Mouse (Mus musculus): ENCODE results near the gene Tgm5. TPM values are rescaled to one million over a fixed set of nuclear protein-coding genes. Genes with fewer than 3 reads are reported as not detected.
"Not testable (repeated sequence)": the region's sequence is repeated elsewhere in the genome, so short reads cannot be mapped to it uniquely, and the experiment has no call there.

The Tgm5 gene
- polyA plus RNA-seq, 1 experiment from 2014 or later: not detected

GRCm38 (mm10) chr2:121003586-121003985, 82.1 kb downstream of the Tgm5 start:
- H3K9me3 ChIP-seq (ENCODE audit: control insufficient read depth, low read length): no peaks in the 10 kb centered on the region
- 62% methylated on average over 2 of the region's 2 CpGs for WGBS
- H3K4me3 ChIP-seq (ENCODE audit: control insufficient read depth in 1 of 2, insufficient read depth in 1 of 2, low read depth in 1 of 2, low read length in 2 of 2): no peak overlapping the region
- no peaks in the 10 kb centered on the region for H3K36me3 ChIP-seq (ENCODE audit: control insufficient read depth, insufficient read depth, low read length)
- H3K4me1 ChIP-seq (ENCODE audit: control insufficient read depth in 2 of 2, insufficient read depth in 2 of 2, low read length in 2 of 2): no peaks in the 10 kb centered on the region
- no peaks in the 10 kb centered on the region for H3K27me3 ChIP-seq (ENCODE audit: control insufficient read depth, insufficient read depth, low read length)
- no peak overlapping the region for H3K27ac ChIP-seq (replicated peaks in 1 of 2; ENCODE audit: control insufficient read depth in 1 of 2, insufficient read depth in 1 of 2, low read depth in 2 of 2, low read length in 2 of 2)
- ATAC-seq (ENCODE audit: insufficient number of reproducible peaks, insufficient read depth, low FRiP score, low read depth): no peak
- H3K4me2 ChIP-seq (ENCODE audit: low read length): no peak overlapping the region
- H3K9ac ChIP-seq (ENCODE audit: low read length): no peak overlapping the region

GRCm38 (mm10) chr2:120998863-120999262, 86.8 kb downstream of the Tgm5 start:
- no peaks in the 10 kb centered on the region for H3K4me1 ChIP-seq (ENCODE audit: control insufficient read depth in 2 of 2, insufficient read depth in 2 of 2, low read length in 2 of 2)
- no peaks in the 10 kb centered on the region for H3K9me3 ChIP-seq (ENCODE audit: control insufficient read depth, low read length)
- no peaks in the 10 kb centered on the region for H3K27me3 ChIP-seq (ENCODE audit: control insufficient read depth, insufficient read depth, low read length)
- H3K9ac ChIP-seq (ENCODE audit: low read length): no peak overlapping the region
- no peak overlapping the region for H3K4me3 ChIP-seq (ENCODE audit: control insufficient read depth in 1 of 2, insufficient read depth in 1 of 2, low read depth in 1 of 2, low read length in 2 of 2)
- WGBS: 79% methylated on average over 8 of the region's 8 CpGs
- ATAC-seq (ENCODE audit: insufficient number of reproducible peaks, insufficient read depth, low FRiP score, low read depth): no peak
- no peak overlapping the region for H3K4me2 ChIP-seq (ENCODE audit: low read length)
- H3K27ac ChIP-seq (replicated peaks in 1 of 2; ENCODE audit: control insufficient read depth in 1 of 2, insufficient read depth in 1 of 2, low read depth in 2 of 2, low read length in 2 of 2): no peak overlapping the region
- H3K36me3 ChIP-seq (ENCODE audit: control insufficient read depth, insufficient read depth, low read length): no peaks in the 10 kb centered on the region

- 65% methylated on average over 1 of the region's 1 CpGs for WGBS
- H3K4me1 ChIP-seq (ENCODE audit: control insufficient read depth in 2 of 2, insufficient read depth in 2 of 2, low read length in 2 of 2); H3K27ac ChIP-seq (replicated peaks in 1 of 2; ENCODE audit: control insufficient read depth in 1 of 2, insufficient read depth in 1 of 2, low read depth in 2 of 2, low read length in 2 of 2); H3K4me3 ChIP-seq (ENCODE audit: control insufficient read depth in 1 of 2, insufficient read depth in 1 of 2, low read depth in 1 of 2, low read length in 2 of 2); H3K9me3 ChIP-seq (ENCODE audit: control insufficient read depth, low read length); H3K9ac ChIP-seq (ENCODE audit: low read length); H3K36me3 ChIP-seq (ENCODE audit: control insufficient read depth, insufficient read depth, low read length); H3K27me3 ChIP-seq (ENCODE audit: control insufficient read depth, insufficient read depth, low read length); ATAC-seq (ENCODE audit: insufficient number of reproducible peaks, insufficient read depth, low FRiP score, low read depth); H3K4me2 ChIP-seq (ENCODE audit: low read length): not testable (repeated sequence)
Observed at GRCm38 (mm10) chr2:120996607-120997006, 89.0 kb downstream of the Tgm5 start.

Other genes starting within 250 kb of the Tgm5 start
- gene Cdan1, start 235.7 kb downstream of the Tgm5 start, polyA plus RNA-seq (2014; fragmentation: Nextera tagmentation; extraction: Ambion mirVana): 7.5 and 7.9 TPM in 2 replicates
- gene Ttbk2, start 235.2 kb downstream of the Tgm5 start, polyA plus RNA-seq (2014; fragmentation: Nextera tagmentation; extraction: Ambion mirVana): 4.1 and 4.4 TPM in 2 replicates
- 19.7 and 24.4 TPM in 2 replicates for gene Ubr1, start 115.1 kb downstream of the Tgm5 start, polyA plus RNA-seq (2014; fragmentation: Nextera tagmentation; extraction: Ambion mirVana)
- 2.1 and 3.9 TPM in 2 replicates for gene Tmem62, start 108.8 kb downstream of the Tgm5 start, polyA plus RNA-seq (2014; fragmentation: Nextera tagmentation; extraction: Ambion mirVana)
- 43.7 and 46.9 TPM in 2 replicates for gene Ccndbp1, start 77.4 kb downstream of the Tgm5 start, polyA plus RNA-seq (2014; fragmentation: Nextera tagmentation; extraction: Ambion mirVana)
- gene Epb42, start 48.8 kb downstream of the Tgm5 start, polyA plus RNA-seq (2014; fragmentation: Nextera tagmentation; extraction: Ambion mirVana): 1.1 and 2.2 TPM in 2 replicates
- not detected in 2 replicates for gene Tgm7, start 24.0 kb upstream of the Tgm5 start, polyA plus RNA-seq (2014; fragmentation: Nextera tagmentation; extraction: Ambion mirVana)
- gene Adal, start 54.6 kb upstream of the Tgm5 start, polyA plus RNA-seq (2014; fragmentation: Nextera tagmentation; extraction: Ambion mirVana): 14.7 and 15.6 TPM in 2 replicates
- gene Lcmt2, start 54.8 kb upstream of the Tgm5 start, polyA plus RNA-seq (2014; fragmentation: Nextera tagmentation; extraction: Ambion mirVana): 16.9 TPM in 2 replicates
- gene Tubgcp4, start 84.8 kb upstream of the Tgm5 start, polyA plus RNA-seq (2014; fragmentation: Nextera tagmentation; extraction: Ambion mirVana): 31.5 and 33.5 TPM in 2 replicates
- gene Zscan29, start 85.3 kb upstream of the Tgm5 start, polyA plus RNA-seq (2014; fragmentation: Nextera tagmentation; extraction: Ambion mirVana): 6.2 and 6.4 TPM in 2 replicates
- gene Trp53bp1, start 185.6 kb upstream of the Tgm5 start, polyA plus RNA-seq (2014; fragmentation: Nextera tagmentation; extraction: Ambion mirVana): 44.1 and 47.5 TPM in 2 replicates
- 7.3 and 7.7 TPM in 2 replicates for gene Map1a, start 203.8 kb upstream of the Tgm5 start, polyA plus RNA-seq (2014; fragmentation: Nextera tagmentation; extraction: Ambion mirVana)